Mouse (Mus musculus) bone marrow, adult 2 months (tissue): ENCODE data around the gene Lsm14b.

Experiments
- CTCF ChIP-seq: fragments of 200-500 bp; IDR thresholded peaks from 2 replicates; pipeline ENCODE4 v1.5.1; 2011; ENCODE audit warnings: low read length, control low read depth; ENCODE audit not compliant: control insufficient read depth, insufficient read depth
- POLR2A ChIP-seq: fragments of 200-500 bp; IDR thresholded peaks from 2 replicates; pipeline ENCODE4 v1.6.1; 2011; ENCODE audit warnings: low read depth, mild to moderate bottlenecking, control low read depth, low read length, borderline replicate concordance; ENCODE audit not compliant: control insufficient read depth

GRCm38 (mm10) chr2:179978250-179978649, 46.5 kb upstream of the Lsm14b start:
- TF ChIP-seq CTCF (no peak), POLR2A (no peak)
